Mouse (Mus musculus) myocyte (in vitro differentiated cells): ENCODE results near the gene Gtf3a. TPM values are rescaled to one million over a fixed set of nuclear protein-coding genes. Genes with fewer than 3 reads are reported as not detected.

ENCODE experiments used
- H3K27me3 ChIP-seq: one replicate; pipeline ENCODE4 v1.6.1; 2011; ENCODE audit not compliant: control insufficient read depth, insufficient read depth, insufficient read length
- H3K36me3 ChIP-seq: one replicate; pipeline ENCODE4 v1.6.1; 2011; ENCODE audit not compliant: control insufficient read depth, insufficient read depth
- H3K4me2 ChIP-seq: one replicate; pipeline ENCODE4 v1.6.1; 2011; ENCODE audit warnings: low read depth, control low read depth
- H3K4me3 ChIP-seq: one replicate; pipeline ENCODE4 v1.5.1; 2011; ENCODE audit warnings: mild to moderate bottlenecking, control low read depth, moderate library complexity
- H3K79me2 ChIP-seq: one replicate; pipeline ENCODE4 v1.6.1; 2011; ENCODE audit not compliant: control insufficient read depth, insufficient read depth
- H3ac ChIP-seq: one replicate; pipeline ENCODE4 v1.6.1; 2011; ENCODE audit not compliant: control insufficient read depth, insufficient read length
- CEBPB ChIP-seq: IDR thresholded peaks from 2 replicates; pipeline ENCODE4 v1.6.1; 2011; ENCODE audit warnings: mild to moderate bottlenecking, moderate library complexity; ENCODE audit not compliant: poor library complexity, insufficient read depth, severe bottlenecking
- E2F4 ChIP-seq: IDR thresholded peaks from one replicate; pipeline ENCODE4 v1.6.1; 2011; ENCODE audit warnings: mild to moderate bottlenecking, control low read depth, moderate library complexity; ENCODE audit not compliant: insufficient read depth
- MAX ChIP-seq: IDR thresholded peaks from one replicate; pipeline ENCODE4 v1.6.1; 2011; ENCODE audit warnings: low read depth, mild to moderate bottlenecking, control low read depth
- MYOD1 ChIP-seq, 3 experiments: IDR thresholded peaks; one replicate each; pipeline ENCODE4 v1.6.1; 2011; ENCODE audit warnings: control low read depth in 2 of 3, low read depth in 2 of 3, mild to moderate bottlenecking in 2 of 3, moderate library complexity in 1 of 3; ENCODE audit not compliant: insufficient read length in 2 of 3, control insufficient read depth in 1 of 3
- MYOG ChIP-seq, 3 experiments: IDR thresholded peaks; one replicate each; pipeline ENCODE4 v1.6.1; 2011; ENCODE audit warnings: control low read depth in 2 of 3, low read depth in 2 of 3, mild to moderate bottlenecking in 2 of 3; ENCODE audit not compliant: insufficient read length in 2 of 3, control insufficient read depth in 1 of 3, insufficient read depth in 1 of 3
- POLR2A ChIP-seq: IDR thresholded peaks from one replicate; pipeline ENCODE4 v1.6.1; 2011; ENCODE audit warnings: low read depth, mild to moderate bottlenecking, control low read depth, moderate library complexity; ENCODE audit not compliant: insufficient read length
- POLR2AphosphoS2 ChIP-seq: IDR thresholded peaks from one replicate; pipeline ENCODE4 v1.6.1; 2011; ENCODE audit warnings: low read depth, control low read depth; ENCODE audit not compliant: insufficient read length
- REST ChIP-seq: IDR thresholded peaks from one replicate; pipeline ENCODE4 v1.6.1; 2011; ENCODE audit warnings: mild to moderate bottlenecking, control low read depth, moderate library complexity; ENCODE audit not compliant: insufficient read depth, insufficient read length
- SRF ChIP-seq: IDR thresholded peaks from one replicate; pipeline ENCODE4 v1.6.1; 2011; ENCODE audit warnings: low read depth; ENCODE audit not compliant: control insufficient read depth, insufficient read length
- TCF12 ChIP-seq: IDR thresholded peaks from one replicate; pipeline ENCODE4 v1.6.1; 2011; ENCODE audit warnings: mild to moderate bottlenecking, control low read depth; ENCODE audit not compliant: poor library complexity, insufficient read depth, severe bottlenecking
- TCF3 ChIP-seq: IDR thresholded peaks from one replicate; pipeline ENCODE4 v1.6.1; 2011; ENCODE audit warnings: low read depth, control low read depth; ENCODE audit not compliant: insufficient read length
- USF1 ChIP-seq: IDR thresholded peaks from one replicate; pipeline ENCODE4 v1.6.1; 2011; ENCODE audit warnings: low read depth, mild to moderate bottlenecking, control low read depth, moderate library complexity
- polyA plus RNA-seq: library from polyadenylated mRNA; unstranded; fragments of >200 nt; fragmentation: generic; extraction: Trizol; gene quantifications from one replicate; pipeline ENCODE4 v1.2.1, GENCODE M21; 2012; ENCODE audit warnings: missing spikeins

Gtf3a gene
- polyA plus RNA-seq, 1 experiment = 49.9 TPM

DNA sequence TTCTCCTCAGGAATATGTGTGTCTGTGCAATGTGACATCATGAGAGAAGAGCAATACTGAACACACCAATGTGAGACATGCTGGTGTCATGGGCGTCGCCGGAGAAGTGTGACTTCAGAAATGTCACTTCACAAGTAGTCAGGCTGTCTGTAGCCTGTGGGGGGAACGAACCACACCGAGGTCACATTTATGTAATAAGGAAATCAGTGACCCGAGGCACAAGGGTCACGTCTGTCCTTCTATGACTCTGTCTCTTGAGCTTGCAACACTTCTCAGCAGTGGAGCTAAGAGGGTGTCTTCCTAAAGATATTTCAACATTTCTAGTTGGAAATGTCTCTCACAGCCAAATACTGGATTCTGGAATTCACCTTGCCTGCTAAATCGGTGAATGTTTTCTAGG, 27.2 kb upstream of the Gtf3a start:
- H3K27me3 ChIP-seq = no peaks in the 10 kb centered on the region
- no peak overlapping the region for H3K4me2 ChIP-seq
- H3K4me3 ChIP-seq = no peak overlapping the region
- no peak overlapping the region for H3ac ChIP-seq
- H3K79me2 ChIP-seq = no peaks in the 10 kb centered on the region
- no peaks in the 10 kb centered on the region for H3K36me3 ChIP-seq
- no peak for TF ChIP-seq TCF3
- TF ChIP-seq POLR2A = no peak
- TF ChIP-seq SRF = no peak
- no peak for TF ChIP-seq USF1

GRCm38 (mm10) chr5:146923547-146923946, 24.9 kb upstream of the Gtf3a start:
- Histone ChIP-seq H3K4me2 (no peak overlapping the region), H3K27me3 (no peaks in the 10 kb centered on the region), H3K4me3 (no peak overlapping the region), H3K79me2 (no peaks in the 10 kb centered on the region), H3K36me3 (no peaks in the 10 kb centered on the region), H3ac (no peak overlapping the region)
- TF ChIP-seq MYOD1 (IDR thresholded peaks at IDR 0.05; ENCODE audit: control insufficient read depth in 1 of 3, insufficient read length in 2 of 3, low read depth in 2 of 3) = no peak
- no peak for TF ChIP-seq E2F4
- no peak for TF ChIP-seq POLR2AphosphoS2
- TF ChIP-seq TCF12 = no peak
- TF ChIP-seq MAX = no peak
- no peak for TF ChIP-seq USF1
- TF ChIP-seq TCF3 = no peak

- no peak overlapping the region for H3K4me3 ChIP-seq
- H3ac ChIP-seq = no peak overlapping the region
- H3K27me3 ChIP-seq = no peaks in the 10 kb centered on the region
- TF ChIP-seq TCF3 (no peak), MYOD1 (IDR thresholded peaks at IDR 0.05; ENCODE audit: control insufficient read depth in 1 of 3, insufficient read length in 2 of 3, low read depth in 2 of 3) (no peak), MYOG (IDR thresholded peaks at IDR 0.05; ENCODE audit: control insufficient read depth in 1 of 3, insufficient read depth in 1 of 3, insufficient read length in 2 of 3, low read depth in 2 of 3) (no peak)
- no peak overlapping the region for H3K4me2 ChIP-seq
- H3K36me3 ChIP-seq = no peaks in the 10 kb centered on the region
- no peaks in the 10 kb centered on the region for H3K79me2 ChIP-seq
Observed at GRCm38 (mm10) chr5:146926673-146927072, 21.8 kb upstream of the Gtf3a start.

DNA sequence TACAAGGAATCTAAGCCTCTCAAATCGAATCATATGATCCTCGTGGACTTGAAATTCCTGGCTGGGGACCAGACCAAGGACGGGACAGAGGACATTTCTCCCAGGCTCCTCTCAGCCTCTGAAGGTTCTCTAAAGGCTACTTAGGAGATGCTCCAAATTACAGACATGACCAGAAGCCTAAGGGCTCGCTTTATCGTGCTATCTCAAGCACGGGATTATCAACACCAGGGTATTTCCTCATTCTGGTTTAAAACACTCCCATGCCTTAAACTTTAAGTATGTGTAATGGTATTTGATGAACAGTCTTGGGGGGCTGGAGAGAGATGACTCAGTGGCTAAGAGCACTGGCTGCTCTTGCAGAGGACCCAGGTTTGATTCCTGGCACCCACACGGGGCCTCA, 17.0 kb upstream of the Gtf3a start:
- H3K4me3 ChIP-seq = no peak overlapping the region
- no peak for TF ChIP-seq SRF
- no peak for TF ChIP-seq E2F4
- no peak for TF ChIP-seq MAX
- TF ChIP-seq CEBPB = no peak
- TF ChIP-seq TCF3 = no peak
- no peaks in the 10 kb centered on the region for H3K79me2 ChIP-seq
- no peak overlapping the region for H3K4me2 ChIP-seq
- no peak overlapping the region for H3ac ChIP-seq
- H3K27me3 ChIP-seq = peaks cover 4% of the 10 kb centered on the region
- H3K36me3 ChIP-seq = no peaks in the 10 kb centered on the region

DNA sequence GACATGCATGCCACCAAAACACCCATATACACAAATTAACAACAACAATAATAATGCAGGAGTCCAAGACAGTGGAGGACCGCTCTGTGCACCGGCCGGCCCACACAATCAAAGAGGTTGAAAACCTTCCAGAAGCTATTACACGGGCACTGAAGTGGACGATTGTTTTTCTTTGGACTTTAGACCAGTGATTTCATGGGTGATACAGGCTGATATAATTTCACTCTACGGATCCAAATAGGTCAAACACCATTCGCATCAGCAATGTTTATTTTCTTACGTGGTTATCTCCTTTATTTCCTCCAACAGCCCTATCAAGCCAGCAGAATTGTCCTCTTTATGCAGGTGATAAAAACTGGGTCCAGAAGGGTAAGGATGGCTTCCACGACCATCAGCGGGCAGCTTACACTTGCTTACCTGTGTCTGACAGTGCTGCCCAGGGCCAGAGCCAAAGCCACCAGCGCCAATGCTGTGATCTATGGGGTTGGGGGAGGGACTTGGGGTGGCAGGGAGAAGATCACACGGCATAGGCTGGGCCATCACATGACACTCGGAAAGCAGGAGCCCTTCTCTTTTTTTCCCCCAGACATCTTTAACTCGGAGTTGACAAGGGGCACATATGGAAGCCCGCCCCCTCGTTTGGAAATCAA, 16.4 kb upstream of the Gtf3a start:
- TF ChIP-seq TCF12 = no peak
- TF ChIP-seq USF1 = no peak
- no peak for TF ChIP-seq REST
- no peak for TF ChIP-seq TCF3
- TF ChIP-seq POLR2A = no peak
- TF ChIP-seq CEBPB = no peak
- no peaks in the 10 kb centered on the region for H3K36me3 ChIP-seq
- no peak overlapping the region for H3ac ChIP-seq
- H3K27me3 ChIP-seq = peaks cover 4% of the 10 kb centered on the region
- no peaks in the 10 kb centered on the region for H3K79me2 ChIP-seq
- H3K4me2 ChIP-seq = no peak overlapping the region
- no peak overlapping the region for H3K4me3 ChIP-seq

GRCm38 (mm10) chr5:146933466-146933865, 15.0 kb upstream of the Gtf3a start:
- Histone ChIP-seq H3K36me3 (no peaks in the 10 kb centered on the region), H3K79me2 (no peaks in the 10 kb centered on the region), H3K4me3 (no peak overlapping the region), H3ac (no peak overlapping the region), H3K4me2 (no peak overlapping the region), H3K27me3 (peaks cover 4% of the 10 kb centered on the region)
- TF ChIP-seq MYOG (IDR thresholded peaks at IDR 0.05; ENCODE audit: control insufficient read depth in 1 of 3, insufficient read depth in 1 of 3, insufficient read length in 2 of 3, low read depth in 2 of 3) = no peak
